Mouse (Mus musculus) limb, embryonic 12.5 days (tissue): Measurements from ENCODE around the gene Fcho2. TPM values are rescaled to one million over a fixed set of nuclear protein-coding genes. Genes with fewer than 3 reads are reported as not detected.
"Not testable (repeated sequence)": the region's sequence is repeated elsewhere in the genome, so short reads cannot be mapped to it uniquely, and the experiment has no call there.

ENCODE experiments used
- ATAC-seq: fragments of 200-750 bp; cut with Nextera tagmentation; 2 replicates; pipeline ENCODE4 v1.8.0; 2017; ENCODE audit warnings: low read depth, moderate TSS enrichment; ENCODE audit not compliant: insufficient number of reproducible peaks, insufficient read depth, low FRiP score, low TSS enrichment
- H3K27ac ChIP-seq: fragments of 300-500 bp; sonication (generic); 2 replicates; pipeline ENCODE4 v1.5.1; 2016; ENCODE audit warnings: mild to moderate bottlenecking, moderate library complexity
- H3K27me3 ChIP-seq: fragments of 300-500 bp; sonication (generic); 2 replicates; pipeline ENCODE4 v1.6.1; 2016; ENCODE audit warnings: mild to moderate bottlenecking, moderate library complexity
- H3K36me3 ChIP-seq: fragments of 300-500 bp; sonication (generic); 2 replicates; pipeline ENCODE4 v1.6.1; 2016; ENCODE audit warnings: mild to moderate bottlenecking, moderate library complexity
- H3K4me1 ChIP-seq: fragments of 300-500 bp; sonication (generic); replicated peaks from 2 replicates; pipeline ENCODE4 v1.6.1; 2016
- H3K4me2 ChIP-seq: fragments of 300-500 bp; sonication (generic); 2 replicates; pipeline ENCODE4 v1.6.1; 2016; ENCODE audit warnings: mild to moderate bottlenecking, moderate library complexity
- H3K4me3 ChIP-seq: fragments of 300-500 bp; sonication (generic); replicated peaks from 2 replicates; pipeline ENCODE4 v1.5.1; 2016; ENCODE audit warnings: mild to moderate bottlenecking
- H3K9ac ChIP-seq: fragments of 300-500 bp; sonication (generic); replicated peaks from 2 replicates; pipeline ENCODE4 v1.6.1; 2016; ENCODE audit warnings: mild to moderate bottlenecking, moderate library complexity
- H3K9me3 ChIP-seq: fragments of 300-500 bp; sonication (generic); 2 replicates; pipeline ENCODE4 v1.6.1; 2016; ENCODE audit warnings: mild to moderate bottlenecking, moderate library complexity
- WGBS: fragments of 180-500 bp; shearing (Covaris S2); methylation state at CpG from one replicate; pipeline ENCODE4 v1.1.7; 2016; 5-methylcytosine and 5-hydroxymethylcytosine counted together
- polyA plus RNA-seq: library from polyadenylated mRNA; unstranded; fragments of >200 nt; fragmentation: Nextera tagmentation; extraction: Ambion mirVana; gene quantifications from 2 replicates; pipeline ENCODE4 v1.2.1, GENCODE M21; 2016

Gene Fcho2
- polyA plus RNA-seq, 1 experiment from 2014 or later: 51.3 TPM

DNA sequence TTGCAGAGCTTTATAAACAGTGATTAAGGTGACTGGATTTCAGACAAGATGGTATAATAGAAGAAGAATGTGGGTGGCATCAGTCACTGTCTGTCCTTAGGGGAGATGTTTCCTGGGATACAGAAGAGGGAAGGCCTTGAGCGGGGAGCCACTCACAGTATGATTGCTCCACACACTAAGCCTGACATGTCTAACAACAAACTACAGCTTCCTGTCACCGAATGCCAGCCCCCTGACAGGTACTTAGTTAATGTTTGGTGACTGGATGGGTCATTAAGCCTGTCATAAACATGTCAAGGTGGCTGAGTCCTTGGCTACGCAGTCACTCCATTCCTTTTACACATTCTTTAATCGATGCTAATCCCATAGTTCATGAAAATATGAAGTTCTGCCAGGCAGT lies 3.0 kb upstream of the Fcho2 start:
- Histone ChIP-seq H3K9ac (no peak overlapping the region), H3K27me3 (no peaks in the 10 kb centered on the region), H3K4me2 (no peak overlapping the region), H3K9me3 (no peaks in the 10 kb centered on the region), H3K4me3 (no peak overlapping the region), H3K36me3 (no peaks in the 10 kb centered on the region), H3K4me1 (peaks cover 3% of the 10 kb centered on the region), H3K27ac (no peak overlapping the region)
- WGBS: 53% methylated on average over 4 of the region's 4 CpGs
- no peak for ATAC-seq

DNA sequence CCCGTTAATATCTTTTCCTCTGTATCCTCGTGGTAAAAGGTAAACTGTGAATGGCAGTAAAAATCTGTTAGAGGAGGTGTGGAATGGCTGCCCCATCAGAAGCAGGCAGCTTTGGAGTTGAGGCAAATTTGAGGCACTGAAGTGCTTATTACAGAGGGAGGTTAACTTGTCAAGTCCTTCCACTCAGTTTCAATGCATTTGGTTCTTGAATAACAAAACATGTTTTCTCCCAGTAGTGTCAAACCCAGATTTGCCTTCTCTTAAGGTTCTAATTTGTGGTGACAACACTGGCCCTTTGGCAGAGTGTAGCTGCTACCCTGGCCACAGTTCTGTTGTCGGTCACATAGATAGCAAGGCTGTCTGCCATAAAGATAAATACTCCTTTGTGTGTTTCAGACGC lies 2.5 kb upstream of the Fcho2 start:
- H3K27me3 ChIP-seq: no peaks in the 10 kb centered on the region
- H3K4me2 ChIP-seq: no peak overlapping the region
- WGBS: 44% methylated on average over 4 of the region's 4 CpGs
- no peak for ATAC-seq
- H3K9ac ChIP-seq: no peak overlapping the region
- H3K4me1 ChIP-seq: peaks cover 3% of the 10 kb centered on the region
- H3K9me3 ChIP-seq: no peaks in the 10 kb centered on the region
- no peaks in the 10 kb centered on the region for H3K36me3 ChIP-seq
- no peak overlapping the region for H3K27ac ChIP-seq
- no peak overlapping the region for H3K4me3 ChIP-seq

DNA sequence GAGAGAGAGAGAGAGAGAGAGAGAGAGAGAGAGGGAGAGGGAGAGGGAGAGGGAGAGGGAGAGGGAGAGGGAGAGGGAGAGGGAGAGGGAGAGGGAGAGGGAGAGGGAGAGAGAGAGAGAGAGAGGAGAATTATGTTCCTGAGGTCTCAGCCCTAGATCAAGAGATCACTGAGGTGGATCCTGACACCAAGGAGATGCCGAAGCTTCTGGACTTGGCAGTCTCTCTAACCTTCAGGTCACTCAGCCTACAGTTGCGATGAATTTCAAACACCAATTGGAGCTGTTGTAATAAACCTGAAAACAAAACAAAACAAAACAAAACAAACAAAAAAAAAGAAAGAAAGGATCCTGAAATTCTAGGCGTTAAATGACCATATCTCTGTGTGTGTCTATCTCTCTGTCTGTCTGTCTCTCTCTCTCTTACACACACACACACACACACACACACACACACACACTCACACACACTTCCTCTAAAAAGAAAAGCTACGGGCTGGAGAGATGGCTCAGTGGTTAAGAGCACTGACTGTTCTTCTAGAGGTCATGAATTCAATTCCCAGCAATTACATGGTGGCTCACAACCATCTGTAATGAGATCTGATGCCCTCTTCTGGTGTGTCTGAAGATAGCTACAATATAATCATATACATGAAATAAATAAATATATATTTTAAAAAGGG lies 1.9 kb upstream of the Fcho2 start:
- not testable (repeated sequence) for H3K4me3 ChIP-seq, H3K4me1 ChIP-seq, H3K36me3 ChIP-seq, H3K9ac ChIP-seq, H3K9me3 ChIP-seq, H3K27me3 ChIP-seq, H3K4me2 ChIP-seq, ATAC-seq, H3K27ac ChIP-seq
- 88% methylated on average over 4 of the region's 4 CpGs for WGBS

DNA sequence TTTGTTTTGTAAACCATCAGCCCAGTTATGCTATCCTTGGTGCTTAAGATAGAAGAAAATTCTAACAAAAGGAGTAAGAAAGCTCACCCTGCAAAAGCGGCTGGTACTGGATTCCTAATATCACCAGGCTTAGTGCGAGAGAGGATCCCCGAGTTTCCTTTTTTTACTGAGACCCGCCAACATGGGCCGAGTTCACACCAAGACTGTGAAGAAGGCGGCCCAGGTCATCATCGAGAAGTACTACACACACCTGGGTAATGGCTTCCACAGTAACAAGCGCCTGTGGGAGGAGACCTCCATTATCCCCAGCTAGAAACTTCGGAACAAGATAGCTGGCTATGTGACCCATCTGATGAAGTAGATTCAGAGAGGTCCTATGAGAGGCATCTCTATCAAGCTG lies 1.3 kb upstream of the Fcho2 start:
- ATAC-seq: no peak
- no peak overlapping the region for H3K27ac ChIP-seq
- H3K9ac ChIP-seq: no peak overlapping the region
- H3K27me3 ChIP-seq: no peaks in the 10 kb centered on the region
- H3K9me3 ChIP-seq: no peaks in the 10 kb centered on the region
- peaks cover 8% of the 10 kb centered on the region for H3K4me1 ChIP-seq
- no peak overlapping the region for H3K4me2 ChIP-seq
- no peaks in the 10 kb centered on the region for H3K36me3 ChIP-seq
- 84% methylated on average over 9 of the region's 9 CpGs for WGBS
- no peak overlapping the region for H3K4me3 ChIP-seq

DNA sequence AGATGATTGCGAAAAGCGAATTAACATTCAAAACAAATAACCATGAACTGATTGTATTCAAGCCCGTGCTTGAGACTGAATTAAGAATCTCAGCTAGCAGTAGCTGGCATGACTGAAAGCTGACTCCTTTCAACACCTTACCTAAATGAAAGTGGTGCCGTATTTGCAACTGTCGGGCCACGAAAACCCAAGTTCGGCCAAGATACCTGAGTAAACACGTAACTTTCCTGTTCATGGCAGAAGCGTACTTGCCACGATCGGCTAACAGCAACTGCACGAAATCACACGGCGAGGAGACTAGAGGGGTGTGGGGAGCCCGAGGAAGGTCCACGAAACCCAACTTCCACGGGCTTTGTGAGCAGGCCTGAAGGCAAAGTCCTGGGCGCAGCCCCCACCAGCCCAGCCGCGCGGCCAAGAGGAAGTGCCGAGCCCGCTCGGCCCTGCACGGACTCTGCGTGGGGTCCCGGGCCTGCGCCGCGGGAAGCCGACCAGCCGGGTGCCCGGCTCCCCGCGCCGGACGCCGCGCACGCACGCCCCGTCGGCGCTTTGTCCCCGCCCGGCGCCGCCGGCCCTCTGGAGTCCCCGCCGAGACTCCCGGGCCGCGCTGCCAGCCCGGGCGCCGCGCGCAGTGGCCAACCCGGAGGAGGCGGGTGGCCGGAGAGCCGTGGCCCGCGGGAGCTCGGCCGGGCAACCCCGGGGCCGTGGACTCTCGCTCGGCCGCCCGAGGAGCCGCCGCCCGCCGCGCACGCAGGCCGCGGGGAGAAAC lies 791 bp downstream of the Fcho2 start:
- peak; percentile 36 for ATAC-seq

DNA sequence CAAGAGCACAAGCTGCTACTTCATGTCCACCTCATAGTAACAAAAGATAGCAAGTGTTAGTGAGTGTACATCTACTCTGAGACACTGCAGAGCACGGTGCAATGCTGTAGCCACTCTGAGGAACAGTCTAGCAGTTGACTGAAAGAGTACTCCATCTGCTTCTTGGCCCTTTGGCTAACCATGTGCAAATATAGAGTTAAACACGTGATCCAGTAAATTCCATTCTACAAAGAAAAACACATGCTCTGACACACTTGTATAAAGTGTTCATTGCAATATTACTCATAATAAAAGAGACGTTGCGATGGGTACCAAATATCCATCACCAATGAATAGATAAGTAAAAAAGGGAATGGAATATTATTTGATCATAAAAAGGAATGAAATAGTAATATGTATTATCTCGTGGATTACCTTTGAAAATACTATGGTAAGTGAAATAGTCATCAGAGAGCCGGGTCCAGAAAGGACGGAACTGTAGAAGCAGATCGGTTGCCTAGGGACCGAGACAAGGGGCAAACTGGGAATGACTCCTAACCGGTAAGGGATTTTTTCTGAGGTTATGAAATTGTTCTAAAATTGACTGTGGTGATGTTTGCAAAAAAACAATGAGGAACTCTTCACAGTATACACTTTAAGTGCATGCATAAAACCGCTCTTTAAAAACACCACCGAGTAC lies 1.5 kb downstream of the Fcho2 start:
- Histone ChIP-seq H3K4me1 (peaks cover 8% of the 10 kb centered on the region), H3K4me2 (peak overlapping the region; percentile 58), H3K27ac (peak overlapping the region; percentile 97; the same call in 1 of the 2 replicates), H3K36me3 (no peaks in the 10 kb centered on the region), H3K27me3 (no peaks in the 10 kb centered on the region), H3K9me3 (no peaks in the 10 kb centered on the region), H3K4me3 (peak overlapping the region; percentile 96), H3K9ac (peak overlapping the region; percentile 99)
- no peak for ATAC-seq
- WGBS: 30% methylated on average over 12 of the region's 12 CpGs

More for the DNA sequence above, 791 bp downstream of the Fcho2 start:
- Histone ChIP-seq H3K4me3 (peak overlapping the region; percentile 96), H3K27me3 (no peaks in the 10 kb centered on the region), H3K9me3 (no peaks in the 10 kb centered on the region), H3K4me1 (peaks cover 8% of the 10 kb centered on the region), H3K36me3 (no peaks in the 10 kb centered on the region), H3K9ac (peak overlapping the region; percentile 99), H3K4me2 (peak overlapping the region; percentile 58), H3K27ac (peak overlapping the region; percentile 97)
- 1% methylated on average over 58 of the region's 81 CpGs for WGBS

DNA sequence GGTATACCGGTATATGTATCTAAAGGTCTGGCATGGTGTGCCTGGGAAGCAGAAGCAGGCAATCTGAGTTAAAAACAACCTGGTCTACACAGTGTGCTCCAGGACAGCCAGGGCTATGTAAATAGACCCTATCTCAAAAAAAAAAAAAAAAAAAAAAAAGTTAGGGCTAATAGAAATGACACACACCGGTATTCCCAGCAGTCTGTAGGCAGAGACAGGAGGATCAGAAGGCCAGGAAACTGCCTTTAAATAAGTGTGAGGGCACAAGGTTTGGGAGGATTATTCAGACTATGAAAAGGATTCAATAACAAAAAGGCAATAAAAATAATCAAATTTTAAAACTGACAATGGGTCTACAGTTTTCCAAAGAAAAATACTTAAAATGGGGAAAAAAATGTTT lies 2.1 kb downstream of the Fcho2 start:
- 87% methylated on average over 2 of the region's 2 CpGs for WGBS
- peak overlapping the region; percentile 96 for H3K4me3 ChIP-seq
- H3K4me2 ChIP-seq: peak overlapping the region; percentile 58; the same call in 1 of the 2 replicates
- ATAC-seq: no peak
- H3K36me3 ChIP-seq: no peaks in the 10 kb centered on the region
- no peaks in the 10 kb centered on the region for H3K9me3 ChIP-seq
- no peak overlapping the region for H3K27ac ChIP-seq
- H3K4me1 ChIP-seq: peaks cover 8% of the 10 kb centered on the region
- no peak overlapping the region for H3K9ac ChIP-seq
- H3K27me3 ChIP-seq: no peaks in the 10 kb centered on the region

DNA sequence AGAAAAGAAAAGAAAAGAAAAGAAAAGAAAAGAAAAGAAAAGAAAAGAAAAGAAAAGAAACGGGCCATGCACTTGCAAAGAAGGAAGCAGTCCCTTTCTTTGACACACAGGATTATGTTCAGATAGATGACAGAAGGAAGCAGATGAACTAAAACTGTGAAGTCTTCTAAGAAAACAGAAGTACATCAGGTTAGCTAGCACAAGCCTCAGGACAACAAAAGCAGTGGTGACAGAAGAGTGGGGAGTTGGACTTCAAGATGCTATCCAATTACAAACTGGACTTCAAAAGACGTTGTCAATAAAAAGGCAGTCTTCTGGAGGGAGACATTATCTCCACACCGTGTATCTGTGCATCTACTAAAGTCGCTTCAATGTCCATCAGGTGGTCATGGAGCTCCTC lies 3.0 kb downstream of the Fcho2 start:
- H3K27ac ChIP-seq: no peak overlapping the region
- WGBS: 61% methylated on average over 4 of the region's 4 CpGs
- no peak overlapping the region for H3K4me2 ChIP-seq
- H3K27me3 ChIP-seq: no peaks in the 10 kb centered on the region
- no peaks in the 10 kb centered on the region for H3K36me3 ChIP-seq
- no peak overlapping the region for H3K4me3 ChIP-seq
- H3K4me1 ChIP-seq: peaks cover 8% of the 10 kb centered on the region
- H3K9ac ChIP-seq: no peak overlapping the region
- ATAC-seq: no peak
- H3K9me3 ChIP-seq: no peaks in the 10 kb centered on the region

DNA sequence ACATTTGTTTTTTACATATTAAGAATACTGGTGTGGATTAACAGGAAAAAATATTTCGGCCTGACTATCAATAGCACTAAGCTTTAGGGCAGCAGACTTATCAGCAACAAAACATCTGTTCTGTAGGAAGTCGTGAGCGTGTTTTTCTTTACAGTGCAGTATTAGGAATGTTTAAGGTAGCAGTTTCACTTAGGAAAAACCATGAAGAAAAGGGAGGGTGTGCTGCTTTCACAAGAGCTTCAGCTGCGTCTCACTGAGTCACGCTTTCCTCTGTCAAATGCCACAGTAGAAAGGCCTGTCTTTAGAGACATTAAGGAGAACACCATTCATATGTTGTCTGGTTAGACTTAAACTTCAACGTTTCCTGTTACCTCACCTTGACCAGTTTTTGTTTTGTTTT lies 5.1 kb downstream of the Fcho2 start:
- H3K4me2 ChIP-seq: no peak overlapping the region
- no peaks in the 10 kb centered on the region for H3K27me3 ChIP-seq
- no peak overlapping the region for H3K4me3 ChIP-seq
- H3K27ac ChIP-seq: no peak overlapping the region
- H3K9me3 ChIP-seq: no peaks in the 10 kb centered on the region
- no peak overlapping the region; the same call in 1 of the 2 replicates for H3K9ac ChIP-seq
- WGBS: 72% methylated on average over 6 of the region's 6 CpGs
- H3K4me1 ChIP-seq: peaks cover 8% of the 10 kb centered on the region
- peaks cover 1% of the 10 kb centered on the region for H3K36me3 ChIP-seq
- ATAC-seq: no peak

DNA sequence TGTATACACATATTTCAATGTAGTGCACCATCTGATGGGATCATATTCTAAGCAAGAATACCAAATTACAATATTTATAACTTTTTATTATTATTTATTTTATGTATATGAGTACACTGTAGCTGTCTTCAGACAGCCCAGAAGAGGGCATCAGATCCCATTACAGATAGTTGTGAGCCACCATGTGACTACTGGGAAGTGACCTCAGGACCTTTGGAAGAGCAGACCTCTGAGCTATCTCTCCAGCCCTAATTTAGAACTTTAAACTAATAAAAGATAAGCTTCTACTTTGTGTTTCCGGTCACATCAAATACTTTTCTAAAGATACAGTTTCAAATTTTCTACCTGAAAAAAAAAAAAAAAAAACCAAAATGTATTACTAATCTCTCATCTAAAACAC lies 6.2 kb downstream of the Fcho2 start:
- 91% methylated on average over 1 of the region's 1 CpGs for WGBS
- peaks cover 8% of the 10 kb centered on the region for H3K4me1 ChIP-seq
- no peak for ATAC-seq

DNA sequence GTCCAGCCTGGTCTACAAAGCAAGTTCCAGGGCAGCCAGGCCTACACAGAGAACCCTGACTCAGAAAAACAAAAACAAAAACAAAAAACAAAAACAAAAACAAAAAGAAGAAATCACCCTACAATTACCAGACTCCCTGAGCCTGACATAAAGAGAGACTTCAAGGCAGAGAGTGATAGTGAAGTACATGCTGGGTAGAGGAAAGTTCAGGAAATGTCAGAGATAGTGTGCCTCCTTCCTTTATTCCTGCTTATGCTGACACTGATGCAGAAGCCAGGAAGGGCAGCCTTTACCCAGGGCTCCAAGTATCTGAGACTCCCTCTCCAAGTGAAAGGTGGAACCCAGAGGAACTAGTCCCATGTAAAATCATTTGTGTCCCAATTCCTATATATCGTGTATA lies 10.8 kb downstream of the Fcho2 start:
- Histone ChIP-seq H3K27me3 (no peaks in the 10 kb centered on the region), H3K4me2 (no peak overlapping the region), H3K36me3 (peaks cover 52% of the 10 kb centered on the region), H3K4me1 (no peaks in the 10 kb centered on the region), H3K4me3 (no peak overlapping the region), H3K27ac (no peak overlapping the region), H3K9me3 (peaks cover 15% of the 10 kb centered on the region), H3K9ac (no peak overlapping the region)
- no peak for ATAC-seq
- 93% methylated on average over 1 of the region's 1 CpGs for WGBS

More for the DNA sequence above, 6.2 kb downstream of the Fcho2 start:
- Histone ChIP-seq H3K27me3 (no peaks in the 10 kb centered on the region), H3K9me3 (no peaks in the 10 kb centered on the region), H3K4me3 (no peak overlapping the region), H3K36me3 (peaks cover 10% of the 10 kb centered on the region), H3K9ac (no peak overlapping the region), H3K27ac (no peak overlapping the region), H3K4me2 (no peak overlapping the region)
